ENCODE assay signal across 18 mouse cellular contexts in genomic region chr13:52077616-52078015, GRCm38 (mm10).
DNase-seq lines count a peak whose midpoint lies in the region; ATAC-seq lines count a peak whose summit lies in the region.
"Had no signal": no experiment of that assay in that cellular context is flagged by ENCODE, and none has a peak within 500 bp of the region (broad histone marks: within the 10 kb centered on the region; RNA-seq: fewer than 3 reads in every experiment).

No protein-coding gene starts in this region.

- H3K9ac ChIP-seq in forebrain, embryonic 14.5 days (ENCODE audit: low read length) = no peak overlapping the region
- no peak overlapping the region for H3K9ac ChIP-seq in forebrain, embryonic 11.5 days (ENCODE audit: low read length)
- no peak overlapping the region for H3K9ac ChIP-seq in stomach, embryonic 16.5 days (ENCODE audit: low read length)
- H3K9ac ChIP-seq: limb, embryonic 15.5 days had no signal

- no peaks in the 10 kb centered on the region for H3K36me3 ChIP-seq in forebrain, embryonic 14.5 days (ENCODE audit: control insufficient read depth, insufficient read depth, low read length)
- no peaks in the 10 kb centered on the region for H3K36me3 ChIP-seq in forebrain, embryonic 11.5 days (ENCODE audit: control insufficient read depth, insufficient read depth, low read length)
- H3K36me3 ChIP-seq in stomach, embryonic 16.5 days (ENCODE audit: control insufficient read depth, insufficient read depth, low read length) = no peaks in the 10 kb centered on the region
- H3K36me3 ChIP-seq: limb, embryonic 15.5 days had no signal

- no peaks in the 10 kb centered on the region for H3K4me1 ChIP-seq in forebrain, embryonic 14.5 days (ENCODE audit: control insufficient read depth, insufficient read depth, low read length)
- H3K4me1 ChIP-seq in forebrain, embryonic 11.5 days (replicated peaks; ENCODE audit: control insufficient read depth, insufficient read depth, low read length) = no peaks in the 10 kb centered on the region
- H3K4me1 ChIP-seq in stomach, embryonic 16.5 days (ENCODE audit: control insufficient read depth, insufficient read depth, low read length) = peaks cover 16% of the 10 kb centered on the region

- 74% methylated on average over 4 of the region's 4 CpGs for WGBS in forebrain, embryonic 14.5 days
- 81% methylated on average over 4 of the region's 4 CpGs for WGBS in forebrain, embryonic 11.5 days
- 67% methylated on average over 4 of the region's 4 CpGs for WGBS in stomach, embryonic 16.5 days

- H3K27ac ChIP-seq in forebrain, embryonic 14.5 days (ENCODE audit: low read depth, low read length) = no peak overlapping the region
- H3K27ac ChIP-seq in forebrain, embryonic 11.5 days (ENCODE audit: low read depth, low read length) = no peak overlapping the region
- H3K27ac ChIP-seq in stomach, embryonic 16.5 days (ENCODE audit: low read length) = no peak overlapping the region
- H3K27ac ChIP-seq: layer of hippocampus, adult 2 months; limb, embryonic 15.5 days had no signal

- no peak overlapping the region for H3K4me2 ChIP-seq in forebrain, embryonic 14.5 days (ENCODE audit: low read length)
- H3K4me2 ChIP-seq in forebrain, embryonic 11.5 days (ENCODE audit: low read depth, low read length, severe bottlenecking) = no peak overlapping the region
- H3K4me2 ChIP-seq in stomach, embryonic 16.5 days (ENCODE audit: low read depth, low read length) = no peak overlapping the region
- H3K4me2 ChIP-seq: limb, embryonic 15.5 days had no signal

- no peaks in the 10 kb centered on the region for H3K9me3 ChIP-seq in forebrain, embryonic 14.5 days (replicated peaks; ENCODE audit: control insufficient read depth, low read length)
- H3K9me3 ChIP-seq in forebrain, embryonic 11.5 days (ENCODE audit: control insufficient read depth, low read length) = no peaks in the 10 kb centered on the region
- no peaks in the 10 kb centered on the region for H3K9me3 ChIP-seq in stomach, embryonic 16.5 days (replicated peaks; ENCODE audit: control insufficient read depth, low read length)
- H3K9me3 ChIP-seq: limb, embryonic 15.5 days had no signal

- DNase-seq in forebrain, embryonic 14.5 days (ENCODE audit: low spot score) = peak; percentile 63
- DNase-seq in forebrain, embryonic 11.5 days (ENCODE audit: low spot score) = no peak
- peak; percentile 7 to 9 for DNase-seq in layer of hippocampus, adult 8-10 months (ENCODE audit: low spot score in 2 of 2)
- no peak for DNase-seq in layer of hippocampus, postnatal 10 days (ENCODE audit: low spot score in 2 of 2)
- DNase-seq in left cerebral cortex, adult 18-20 months (ENCODE audit: low spot score in 2 of 2) = peak; percentile 31 to 44
- no peak for DNase-seq in cerebellum, adult 11-12 months
- DNase-seq in gastrocnemius, adult 8-10 months (ENCODE audit: low spot score in 2 of 2) = no peak
- DNase-seq: adrenal gland, postnatal 36 days; cerebellum, adult 11 months; gastrocnemius, postnatal 25 days; kidney, adult 8-10 months; lung, adult 2 months; spleen, adult 18-20 months had no signal

- H3K4me3 ChIP-seq in forebrain, embryonic 14.5 days (ENCODE audit: low read depth, low read length) = no peak overlapping the region
- H3K4me3 ChIP-seq in forebrain, embryonic 11.5 days (ENCODE audit: low read depth, low read length) = no peak overlapping the region
- H3K4me3 ChIP-seq in stomach, embryonic 16.5 days (replicated peaks; ENCODE audit: low read length) = no peak overlapping the region
- H3K4me3 ChIP-seq: erythroblast, embryonic 14.5 days; layer of hippocampus, adult 2 months; limb, embryonic 15.5 days had no signal

- no peaks in the 10 kb centered on the region for H3K27me3 ChIP-seq in forebrain, embryonic 14.5 days (replicated peaks; ENCODE audit: control insufficient read depth, insufficient read depth, low read length)
- H3K27me3 ChIP-seq in forebrain, embryonic 11.5 days (ENCODE audit: control insufficient read depth, insufficient read depth, low read length) = no peaks in the 10 kb centered on the region
- no peaks in the 10 kb centered on the region for H3K27me3 ChIP-seq in stomach, embryonic 16.5 days (ENCODE audit: control insufficient read depth, insufficient read depth, low read length)
- H3K27me3 ChIP-seq: limb, embryonic 15.5 days had no signal

- peak; percentile 29; the same call in 1 of the 2 replicates for ATAC-seq in forebrain, embryonic 14.5 days
- no peak for ATAC-seq in forebrain, embryonic 11.5 days (replicated peaks; ENCODE audit: low FRiP score)
- ATAC-seq in stomach, embryonic 16.5 days (ENCODE audit: insufficient read depth, low FRiP score) = 0 out of 2 replicates have a peak, but pooled peaks have one; percentile 7
- ATAC-seq: hindbrain, embryonic 16.5 days had no signal

Comparison
In these comparisons a context has a peak if more than half of its experiments do, and no peak if none do; other contexts are left out.
1. DNase-seq: peak in forebrain, embryonic 14.5 days (single experiment), layer of hippocampus, adult 8-10 months (2 of 2) and left cerebral cortex, adult 18-20 months (2 of 2); none in forebrain, embryonic 11.5 days (single experiment), layer of hippocampus, postnatal 10 days (0 of 2), cerebellum, adult 11-12 months (single experiment) and gastrocnemius, adult 8-10 months (0 of 2).